Mouse (Mus musculus): ENCODE measurements at regions not wholly inside any gene's neighbourhood (a gene's known extent, or its start where the extent isn't known, plus 50 kb on each side); places are given as distances from the start of the nearest gene placed in this dataset.
A peak's percentile ranks its signal among the peaks of the same experiment; 100 is the strongest.

- no peak overlapping the region for H3K27ac ChIP-seq (ENCODE audit: control insufficient read depth, insufficient read depth, low read length)
- no peak for TF ChIP-seq POLR2A (IDR thresholded peaks at IDR 0.05; ENCODE audit: control insufficient read depth, extremely low read depth, insufficient read depth, low read length, poor library complexity)
- no peak for TF ChIP-seq CTCF (IDR thresholded peaks at IDR 0.05; ENCODE audit: borderline replicate concordance, control insufficient read depth, extremely low read depth, insufficient read depth, low read length, poor library complexity)
- peaks cover 8% of the 10 kb centered on the region for H3K4me1 ChIP-seq (replicated peaks; ENCODE audit: control insufficient read depth, insufficient read depth, low read length)
- DNase-seq, result no peak
- H3K27me3 ChIP-seq (ENCODE audit: control insufficient read depth, insufficient read depth, low read length), result no peaks in the 10 kb centered on the region
- no peak overlapping the region for H3K4me3 ChIP-seq (ENCODE audit: control insufficient read depth, insufficient read depth, low read length)
- WGBS, result 78% methylated on average over 4 of the region's 4 CpGs
- no peaks in the 10 kb centered on the region for H3K36me3 ChIP-seq (ENCODE audit: control insufficient read depth, insufficient read depth, low read length)
These were observed 378.7 kb upstream of the Runx1 start for GRCm38 (mm10) chr16:93204601-93205000.

GRCm38 (mm10) chr16:93202591-93202990 is 376.6 kb upstream of the Runx1 start:
- no peak overlapping the region for H3K4me3 ChIP-seq (ENCODE audit: control insufficient read depth, insufficient read depth, low read length)
- DNase-seq, result no peak
- no peak overlapping the region for H3K27ac ChIP-seq (ENCODE audit: control insufficient read depth, insufficient read depth, low read length)
- TF ChIP-seq CTCF (IDR thresholded peaks at IDR 0.05; ENCODE audit: borderline replicate concordance, control insufficient read depth, extremely low read depth, insufficient read depth, low read length, poor library complexity), result no peak
- H3K4me1 ChIP-seq (replicated peaks; ENCODE audit: control insufficient read depth, insufficient read depth, low read length), result peaks cover 8% of the 10 kb centered on the region; the same call in 1 of the 2 replicates
- H3K36me3 ChIP-seq (ENCODE audit: control insufficient read depth, insufficient read depth, low read length), result no peaks in the 10 kb centered on the region
- H3K27me3 ChIP-seq (ENCODE audit: control insufficient read depth, insufficient read depth, low read length), result no peaks in the 10 kb centered on the region

- 91% methylated on average over 8 of the region's 8 CpGs for WGBS
- Histone ChIP-seq H3K4me1 (replicated peaks; ENCODE audit: control insufficient read depth, insufficient read depth, low read length) (peaks cover 17% of the 10 kb centered on the region), H3K27me3 (ENCODE audit: control insufficient read depth, insufficient read depth, low read length) (no peaks in the 10 kb centered on the region)
These were observed 371.4 kb upstream of the Runx1 start for GRCm38 (mm10) chr16:93197300-93197699.

GRCm38 (mm10) chr16:93193921-93194481 is 368.1 kb upstream of the Runx1 start:
- WGBS, result 76% methylated on average over 7 of the region's 7 CpGs
- Histone ChIP-seq H3K4me1 (replicated peaks; ENCODE audit: control insufficient read depth, insufficient read depth, low read length) (peaks cover 37% of the 10 kb centered on the region), H3K27ac (ENCODE audit: control insufficient read depth, insufficient read depth, low read length) (no peak overlapping the region), H3K4me3 (ENCODE audit: control insufficient read depth, insufficient read depth, low read length) (no peak overlapping the region), H3K36me3 (ENCODE audit: control insufficient read depth, insufficient read depth, low read length) (no peaks in the 10 kb centered on the region), H3K27me3 (ENCODE audit: control insufficient read depth, insufficient read depth, low read length) (no peaks in the 10 kb centered on the region)
- DNase-seq, result no peak
- TF ChIP-seq POLR2A (IDR thresholded peaks at IDR 0.05; ENCODE audit: control insufficient read depth, extremely low read depth, insufficient read depth, low read length, poor library complexity) (no peak), CTCF (IDR thresholded peaks at IDR 0.05; ENCODE audit: borderline replicate concordance, control insufficient read depth, extremely low read depth, insufficient read depth, low read length, poor library complexity) (no peak)

More at GRCm38 (mm10) chr16:93197300-93197699, 371.4 kb upstream of the Runx1 start:
- no peak for DNase-seq
- no peak overlapping the region for H3K4me3 ChIP-seq (ENCODE audit: control insufficient read depth, insufficient read depth, low read length)
- TF ChIP-seq POLR2A (IDR thresholded peaks at IDR 0.05; ENCODE audit: control insufficient read depth, extremely low read depth, insufficient read depth, low read length, poor library complexity) (no peak), CTCF (IDR thresholded peaks at IDR 0.05; ENCODE audit: borderline replicate concordance, control insufficient read depth, extremely low read depth, insufficient read depth, low read length, poor library complexity) (no peak)
- no peaks in the 10 kb centered on the region for H3K36me3 ChIP-seq (ENCODE audit: control insufficient read depth, insufficient read depth, low read length)
- no peak overlapping the region for H3K27ac ChIP-seq (ENCODE audit: control insufficient read depth, insufficient read depth, low read length)

GRCm38 (mm10) chr16:93193263-93193662 is 367.3 kb upstream of the Runx1 start:
- no peaks in the 10 kb centered on the region for H3K36me3 ChIP-seq (ENCODE audit: control insufficient read depth, insufficient read depth, low read length)
- no peak overlapping the region for H3K27ac ChIP-seq (ENCODE audit: control insufficient read depth, insufficient read depth, low read length)
- 29% methylated on average over 6 of the region's 6 CpGs for WGBS
- peaks cover 44% of the 10 kb centered on the region for H3K4me1 ChIP-seq (replicated peaks; ENCODE audit: control insufficient read depth, insufficient read depth, low read length)
- no peaks in the 10 kb centered on the region for H3K27me3 ChIP-seq (ENCODE audit: control insufficient read depth, insufficient read depth, low read length)
- no peak overlapping the region for H3K4me3 ChIP-seq (ENCODE audit: control insufficient read depth, insufficient read depth, low read length)
- TF ChIP-seq CTCF (IDR thresholded peaks at IDR 0.05; ENCODE audit: borderline replicate concordance, control insufficient read depth, extremely low read depth, insufficient read depth, low read length, poor library complexity) (no peak), POLR2A (IDR thresholded peaks at IDR 0.05; ENCODE audit: control insufficient read depth, extremely low read depth, insufficient read depth, low read length, poor library complexity) (no peak)
- no peak for DNase-seq

- H3K36me3 ChIP-seq (ENCODE audit: control insufficient read depth, insufficient read depth, low read length), result no peaks in the 10 kb centered on the region
- peak overlapping the region; percentile 42; the same call in 1 of the 2 replicates for H3K27ac ChIP-seq (ENCODE audit: control insufficient read depth, insufficient read depth, low read length)
- 45% methylated on average over 9 of the region's 9 CpGs for WGBS
- no peak for DNase-seq
- TF ChIP-seq POLR2A (IDR thresholded peaks at IDR 0.05; ENCODE audit: control insufficient read depth, extremely low read depth, insufficient read depth, low read length, poor library complexity), result no peak
- no peak for TF ChIP-seq CTCF (IDR thresholded peaks at IDR 0.05; ENCODE audit: borderline replicate concordance, control insufficient read depth, extremely low read depth, insufficient read depth, low read length, poor library complexity)
- H3K4me1 ChIP-seq (replicated peaks; ENCODE audit: control insufficient read depth, insufficient read depth, low read length), result peaks cover 46% of the 10 kb centered on the region
- H3K27me3 ChIP-seq (ENCODE audit: control insufficient read depth, insufficient read depth, low read length), result no peaks in the 10 kb centered on the region
- no peak overlapping the region for H3K4me3 ChIP-seq (ENCODE audit: control insufficient read depth, insufficient read depth, low read length)
These were observed 366.8 kb upstream of the Runx1 start for GRCm38 (mm10) chr16:93192651-93193173.

GRCm38 (mm10) chr16:93191174-93191573 is 365.2 kb upstream of the Runx1 start:
- no peaks in the 10 kb centered on the region for H3K36me3 ChIP-seq (ENCODE audit: control insufficient read depth, insufficient read depth, low read length)
- no peak overlapping the region for H3K4me3 ChIP-seq (ENCODE audit: control insufficient read depth, insufficient read depth, low read length)
- DNase-seq, result peak; percentile 50
- H3K27me3 ChIP-seq (ENCODE audit: control insufficient read depth, insufficient read depth, low read length), result no peaks in the 10 kb centered on the region
- peaks cover 46% of the 10 kb centered on the region for H3K4me1 ChIP-seq (replicated peaks; ENCODE audit: control insufficient read depth, insufficient read depth, low read length)
- peak overlapping the region; percentile 79; the same call in 1 of the 2 replicates for H3K27ac ChIP-seq (ENCODE audit: control insufficient read depth, insufficient read depth, low read length)
- 5% methylated on average over 5 of the region's 5 CpGs for WGBS
- TF ChIP-seq CTCF (IDR thresholded peaks at IDR 0.05; ENCODE audit: borderline replicate concordance, control insufficient read depth, extremely low read depth, insufficient read depth, low read length, poor library complexity) (no peak), POLR2A (IDR thresholded peaks at IDR 0.05; ENCODE audit: control insufficient read depth, extremely low read depth, insufficient read depth, low read length, poor library complexity) (no peak)
